Mouse (Mus musculus) embryonic facial prominence, embryonic 15.5 days (tissue): ENCODE results near the gene 1700030K09Rik. TPM values are rescaled to one million over a fixed set of nuclear protein-coding genes. Genes with fewer than 3 reads are reported as not detected.

Source experiments
- ATAC-seq: fragments of 200-750 bp; cut with Nextera tagmentation; 2 replicates; pipeline ENCODE4 v1.8.0; 2017; ENCODE audit warnings: low read depth, moderate TSS enrichment; ENCODE audit not compliant: insufficient number of reproducible peaks, low FRiP score, low TSS enrichment
- H3K27ac ChIP-seq: fragments of 300-500 bp; sonication (generic); replicated peaks from 2 replicates; pipeline ENCODE4 v1.5.1; 2015; ENCODE audit warnings: mild to moderate bottlenecking, inconsistent platforms
- H3K27me3 ChIP-seq: fragments of 300-500 bp; sonication (generic); 2 replicates; pipeline ENCODE4 v1.6.1; 2015; ENCODE audit warnings: inconsistent platforms
- H3K36me3 ChIP-seq: fragments of 300-500 bp; sonication (generic); 2 replicates; pipeline ENCODE4 v1.6.1; 2015; ENCODE audit warnings: mild to moderate bottlenecking, inconsistent platforms
- H3K4me1 ChIP-seq: fragments of 300-500 bp; sonication (generic); 2 replicates; pipeline ENCODE4 v1.6.1; 2015; ENCODE audit warnings: inconsistent platforms
- H3K4me2 ChIP-seq: fragments of 300-500 bp; sonication (generic); replicated peaks from 2 replicates; pipeline ENCODE4 v1.6.1; 2015; ENCODE audit warnings: mild to moderate bottlenecking, inconsistent platforms
- H3K4me3 ChIP-seq: fragments of 300-500 bp; sonication (generic); replicated peaks from 2 replicates; pipeline ENCODE4 v1.5.1; 2015; ENCODE audit warnings: mild to moderate bottlenecking, inconsistent platforms
- H3K9ac ChIP-seq: fragments of 300-500 bp; sonication (generic); 2 replicates; pipeline ENCODE4 v1.6.1; 2015; ENCODE audit warnings: inconsistent platforms
- H3K9me3 ChIP-seq: fragments of 300-500 bp; sonication (generic); replicated peaks from 2 replicates; pipeline ENCODE4 v1.6.1; 2016; ENCODE audit warnings: inconsistent platforms
- WGBS: fragments of 180-500 bp; shearing (Covaris S2); methylation state at CpG from one replicate; pipeline ENCODE4 v1.1.7; 2015; 5-methylcytosine and 5-hydroxymethylcytosine counted together
- polyA plus RNA-seq: library from polyadenylated mRNA; unstranded; fragments of >200 nt; fragmentation: Nextera tagmentation; extraction: Ambion mirVana; gene quantifications from 2 replicates; pipeline ENCODE4 v1.2.1, GENCODE M21; 2015

Gene 1700030K09Rik
- 15.7 and 17.0 TPM in 2 replicates for polyA plus RNA-seq

GRCm38 (mm10) chr8:72443338-72443993 is at the start of gene 1700030K09Rik, which contains the start of gene Calr3:
Gene 1700030K09Rik (plus strand): TSS chr8:72443880.
Gene Calr3 (minus strand): TSS chr8:72443870.
- no peaks in the 10 kb centered on the region for H3K27me3 ChIP-seq
- peaks cover 13% of the 10 kb centered on the region for H3K36me3 ChIP-seq
- peak within 1 kb of the TSS; percentile 66 for H3K9ac ChIP-seq
- WGBS, result 5% methylated on average over 34 of the region's 34 CpGs
- ATAC-seq, result peak; percentile 98
- H3K4me3 ChIP-seq, result peak within 1 kb of the TSS; percentile 46
- peak within 1 kb of the TSS; percentile 69 for H3K4me2 ChIP-seq
- H3K27ac ChIP-seq, result no peak within 1 kb of the TSS; the same call in 1 of the 2 replicates
- H3K4me1 ChIP-seq, result peaks cover 11% of the 10 kb centered on the region; the same call in 1 of the 2 replicates
- no peaks in the 10 kb centered on the region for H3K9me3 ChIP-seq

GRCm38 (mm10) chr8:72401381-72401780 is 42.3 kb upstream of the 1700030K09Rik start:
- Histone ChIP-seq H3K27ac (no peak overlapping the region), H3K36me3 (peaks cover 31% of the 10 kb centered on the region), H3K9ac (no peak overlapping the region), H3K27me3 (no peaks in the 10 kb centered on the region), H3K4me3 (no peak overlapping the region), H3K4me1 (peaks cover 4% of the 10 kb centered on the region; the same call in 1 of the 2 replicates), H3K4me2 (no peak overlapping the region), H3K9me3 (no peaks in the 10 kb centered on the region)
- WGBS, result 76% methylated on average over 1 of the region's 1 CpGs
- no peak for ATAC-seq

- no peak for ATAC-seq
- 88% methylated on average over 3 of the region's 3 CpGs for WGBS
These were observed 40.7 kb upstream of the 1700030K09Rik start for GRCm38 (mm10) chr8:72402981-72403380.

GRCm38 (mm10) chr8:72407878-72408277 is 35.8 kb upstream of the 1700030K09Rik start:
- Histone ChIP-seq H3K9ac (no peak overlapping the region), H3K36me3 (no peaks in the 10 kb centered on the region), H3K27ac (peak overlapping the region; percentile 44; the same call in 1 of the 2 replicates), H3K4me3 (no peak overlapping the region), H3K4me2 (no peak overlapping the region), H3K4me1 (peaks cover 22% of the 10 kb centered on the region), H3K27me3 (no peaks in the 10 kb centered on the region), H3K9me3 (no peaks in the 10 kb centered on the region)
- WGBS, result 57% methylated on average over 1 of the region's 1 CpGs
- no peak for ATAC-seq

More at GRCm38 (mm10) chr8:72402981-72403380, 40.7 kb upstream of the 1700030K09Rik start:
- Histone ChIP-seq H3K4me2 (no peak overlapping the region), H3K4me3 (no peak overlapping the region), H3K4me1 (peaks cover 4% of the 10 kb centered on the region; the same call in 1 of the 2 replicates), H3K27ac (no peak overlapping the region), H3K36me3 (peaks cover 17% of the 10 kb centered on the region), H3K9ac (no peak overlapping the region), H3K9me3 (no peaks in the 10 kb centered on the region), H3K27me3 (no peaks in the 10 kb centered on the region)

GRCm38 (mm10) chr8:72409443-72409842 is 34.2 kb upstream of the 1700030K09Rik start:
- no peaks in the 10 kb centered on the region for H3K27me3 ChIP-seq
- peak; percentile 55; the same call in 1 of the 2 replicates for ATAC-seq
- no peak overlapping the region for H3K9ac ChIP-seq
- no peak overlapping the region for H3K4me3 ChIP-seq
- no peak overlapping the region for H3K4me2 ChIP-seq
- WGBS, result 17% methylated on average over 3 of the region's 3 CpGs
- no peaks in the 10 kb centered on the region for H3K9me3 ChIP-seq
- peaks cover 29% of the 10 kb centered on the region for H3K4me1 ChIP-seq
- peak overlapping the region; percentile 45; the same call in 1 of the 2 replicates for H3K27ac ChIP-seq
- H3K36me3 ChIP-seq, result no peaks in the 10 kb centered on the region

- Histone ChIP-seq H3K9ac (no peak overlapping the region), H3K4me1 (peaks cover 56% of the 10 kb centered on the region), H3K4me2 (no peak overlapping the region), H3K36me3 (no peaks in the 10 kb centered on the region), H3K4me3 (no peak overlapping the region), H3K9me3 (no peaks in the 10 kb centered on the region), H3K27me3 (no peaks in the 10 kb centered on the region), H3K27ac (0 out of 2 replicates have a peak overlapping the region, but pooled peaks have one; percentile 31)
- no peak for ATAC-seq
- WGBS, result 85% methylated on average over 7 of the region's 7 CpGs
These were observed 29.8 kb upstream of the 1700030K09Rik start for GRCm38 (mm10) chr8:72413839-72414238.

GRCm38 (mm10) chr8:72415252-72415651 is 28.4 kb upstream of the 1700030K09Rik start:
- Histone ChIP-seq H3K27me3 (no peaks in the 10 kb centered on the region), H3K27ac (0 out of 2 replicates have a peak overlapping the region, but pooled peaks have one; percentile 44), H3K9me3 (no peaks in the 10 kb centered on the region), H3K4me2 (no peak overlapping the region), H3K36me3 (no peaks in the 10 kb centered on the region), H3K9ac (peak overlapping the region; percentile 15; the same call in 1 of the 2 replicates), H3K4me1 (peaks cover 58% of the 10 kb centered on the region), H3K4me3 (no peak overlapping the region)
- WGBS, result 66% methylated on average over 2 of the region's 2 CpGs
- no peak for ATAC-seq

GRCm38 (mm10) chr8:72418073-72418472 is 25.6 kb upstream of the 1700030K09Rik start:
- H3K27ac ChIP-seq, result no peak overlapping the region
- ATAC-seq, result no peak
- H3K9ac ChIP-seq, result no peak overlapping the region
- H3K4me2 ChIP-seq, result no peak overlapping the region
- 95% methylated on average over 4 of the region's 4 CpGs for WGBS
- no peak overlapping the region for H3K4me3 ChIP-seq
- H3K9me3 ChIP-seq, result no peaks in the 10 kb centered on the region
- H3K4me1 ChIP-seq, result peaks cover 61% of the 10 kb centered on the region
- no peaks in the 10 kb centered on the region for H3K27me3 ChIP-seq
- no peaks in the 10 kb centered on the region for H3K36me3 ChIP-seq

- Histone ChIP-seq H3K4me1 (peaks cover 41% of the 10 kb centered on the region), H3K9me3 (no peaks in the 10 kb centered on the region), H3K9ac (peak overlapping the region; percentile 68), H3K4me2 (peak overlapping the region; percentile 57), H3K36me3 (no peaks in the 10 kb centered on the region), H3K4me3 (peak overlapping the region; percentile 85), H3K27me3 (no peaks in the 10 kb centered on the region), H3K27ac (peak overlapping the region; percentile 96)
- under 1% methylated on average over 67 of the region's 73 CpGs for WGBS
- ATAC-seq, result peak; percentile 41
These were observed 22.9 kb upstream of the 1700030K09Rik start for GRCm38 (mm10) chr8:72420571-72421361.

GRCm38 (mm10) chr8:72421362-72422335 is 22.0 kb upstream of the 1700030K09Rik start, which contains the start of gene Eps15l1:
Gene Eps15l1 (minus strand): TSS chr8:72421460.
- Histone ChIP-seq H3K4me3 (peak within 1 kb of the TSS; percentile 85), H3K9ac (peak within 1 kb of the TSS; percentile 68), H3K36me3 (no peaks in the 10 kb centered on the region), H3K27ac (peak within 1 kb of the TSS; percentile 96), H3K27me3 (no peaks in the 10 kb centered on the region), H3K9me3 (no peaks in the 10 kb centered on the region), H3K4me2 (peak within 1 kb of the TSS; percentile 57), H3K4me1 (peaks cover 35% of the 10 kb centered on the region)
- under 1% methylated on average over 48 of the region's 48 CpGs for WGBS
- ATAC-seq, result peak; percentile 97
